Mouse (Mus musculus) forelimb bud, embryonic 11.5 days (tissue): ENCODE measurements around the gene Apbb1ip.
A peak's percentile ranks its signal among the peaks of the same experiment; 100 is the strongest.

Experiments
- DNase-seq: peaks from one replicate; pipeline ENCODE4 v3.0.0-alpha.2; 2012; ENCODE audit warnings: low read depth, low spot score

The Apbb1ip gene

GRCm38 (mm10) chr2:22773549-22774180, at the start of gene Apbb1ip:
TSS of gene Apbb1ip (plus strand) at chr2:22774094.
- DNase-seq = peak; percentile 36

- no peak for DNase-seq
Measured at GRCm38 (mm10) chr2:22727113-22727512, 46.8 kb upstream of the Apbb1ip start.

GRCm38 (mm10) chr2:22736134-22736533, 37.8 kb upstream of the Apbb1ip start:
- no peak for DNase-seq

GRCm38 (mm10) chr2:22739369-22739768, 34.5 kb upstream of the Apbb1ip start:
- DNase-seq = peak; percentile 66

- DNase-seq = no peak
Measured at GRCm38 (mm10) chr2:22740441-22740840, 33.5 kb upstream of the Apbb1ip start.

GRCm38 (mm10) chr2:22741222-22741621, 32.7 kb upstream of the Apbb1ip start:
- DNase-seq = no peak

- no peak for DNase-seq
Measured at GRCm38 (mm10) chr2:22744121-22744761, 29.7 kb upstream of the Apbb1ip start.

GRCm38 (mm10) chr2:22744876-22745275, 29.0 kb upstream of the Apbb1ip start:
- peak; percentile 85 for DNase-seq

- DNase-seq = no peak
Measured at GRCm38 (mm10) chr2:22746785-22747184, 27.1 kb upstream of the Apbb1ip start.

GRCm38 (mm10) chr2:22747941-22748340, 26.0 kb upstream of the Apbb1ip start:
- DNase-seq = no peak

- DNase-seq = no peak
Measured at GRCm38 (mm10) chr2:22749761-22750160, 24.1 kb upstream of the Apbb1ip start.

GRCm38 (mm10) chr2:22752492-22752891, 21.4 kb upstream of the Apbb1ip start:
- DNase-seq = no peak

- DNase-seq = no peak
Measured at GRCm38 (mm10) chr2:22753461-22754075, 20.3 kb upstream of the Apbb1ip start.

- no peak for DNase-seq
Measured at GRCm38 (mm10) chr2:22754222-22754824, 19.6 kb upstream of the Apbb1ip start.

- DNase-seq = no peak
Measured at GRCm38 (mm10) chr2:22755561-22755960, 18.3 kb upstream of the Apbb1ip start.

- peak; percentile 48 for DNase-seq
Measured at GRCm38 (mm10) chr2:22758310-22758972, 15.5 kb upstream of the Apbb1ip start.

- DNase-seq = no peak
Measured at GRCm38 (mm10) chr2:22760452-22760851, 13.4 kb upstream of the Apbb1ip start.

GRCm38 (mm10) chr2:22761103-22761521, 12.8 kb upstream of the Apbb1ip start:
- no peak for DNase-seq

GRCm38 (mm10) chr2:22764774-22765387, 9.0 kb upstream of the Apbb1ip start:
- DNase-seq = no peak

GRCm38 (mm10) chr2:22771311-22771710, 2.6 kb upstream of the Apbb1ip start:
- DNase-seq = no peak

- no peak for DNase-seq
Measured at GRCm38 (mm10) chr2:22774181-22774751, 372 bp downstream of the Apbb1ip start.
